Mouse (Mus musculus): ENCODE data around the gene Ints13. TPM values are rescaled to one million over a fixed set of nuclear protein-coding genes. Genes with fewer than 3 reads are reported as not detected.

Ints13 gene
- total RNA-seq, 1 experiment from 2014 or later, result 135 TPM

DNA sequence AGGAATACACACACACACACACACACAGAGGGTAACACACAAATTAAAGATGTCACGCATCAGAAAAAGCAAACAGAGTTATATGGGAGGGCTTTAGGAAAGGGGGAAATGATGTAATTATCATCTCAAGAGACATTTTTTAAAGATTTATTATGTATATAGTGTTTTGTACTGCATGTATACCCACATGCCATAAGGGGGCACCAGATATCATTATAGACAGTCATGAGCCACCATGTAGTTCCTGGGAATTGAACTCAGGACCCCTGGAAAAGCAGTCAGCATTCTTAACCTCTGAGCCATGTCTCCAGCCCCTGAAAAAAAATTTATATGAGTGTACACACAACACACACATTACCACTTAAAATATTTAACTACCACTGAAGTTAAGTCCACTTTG lies 33.0 kb downstream of the Ints13 start:
- ATAC-seq (replicated peaks; ENCODE audit: low read depth, poor library complexity, severe bottlenecking), result peak; percentile 52; the same call in 1 of the 2 replicates

DNA sequence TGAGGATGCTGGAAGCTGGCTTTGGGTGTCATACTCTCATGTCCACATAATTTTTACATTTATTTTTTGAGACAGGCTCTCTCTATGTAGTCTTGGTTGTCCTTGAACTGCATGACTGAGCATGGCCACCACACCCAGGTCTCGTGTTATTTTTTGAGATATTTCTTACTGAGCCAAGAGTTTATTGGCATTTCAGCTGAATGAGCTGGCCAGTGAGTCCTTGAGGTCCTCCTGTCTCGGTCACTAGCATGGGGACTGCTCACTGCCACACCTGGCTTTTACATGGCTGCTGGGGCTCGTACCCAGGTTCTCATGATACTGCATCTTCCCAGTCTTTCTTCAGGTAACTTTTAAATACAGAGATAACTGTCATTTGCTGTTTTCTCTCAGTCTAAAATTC lies 37.2 kb downstream of the Ints13 start:
- ATAC-seq (replicated peaks; ENCODE audit: low read depth, poor library complexity, severe bottlenecking), result no peak

DNA sequence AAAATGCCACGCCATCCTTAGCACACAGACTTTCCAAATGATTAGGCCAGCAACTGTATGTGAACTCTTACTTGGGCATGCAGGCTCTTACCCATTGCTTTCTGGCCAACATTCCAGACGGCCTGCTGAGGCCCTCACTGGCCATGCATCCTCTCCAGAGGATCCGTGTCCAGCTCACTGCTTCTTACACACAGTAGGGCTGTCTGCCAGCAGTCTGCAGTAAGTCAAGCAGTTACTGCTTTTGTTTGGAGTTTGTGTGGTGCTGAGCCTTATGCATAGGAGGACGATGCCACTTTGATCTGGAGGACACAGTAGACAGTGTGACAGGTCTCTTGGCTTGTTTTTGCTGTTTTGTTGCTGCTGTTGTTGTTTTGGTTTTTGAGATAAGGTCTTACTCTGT lies 39.0 kb downstream of the Ints13 start:
- no peak for ATAC-seq (replicated peaks; ENCODE audit: low read depth, poor library complexity, severe bottlenecking)

DNA sequence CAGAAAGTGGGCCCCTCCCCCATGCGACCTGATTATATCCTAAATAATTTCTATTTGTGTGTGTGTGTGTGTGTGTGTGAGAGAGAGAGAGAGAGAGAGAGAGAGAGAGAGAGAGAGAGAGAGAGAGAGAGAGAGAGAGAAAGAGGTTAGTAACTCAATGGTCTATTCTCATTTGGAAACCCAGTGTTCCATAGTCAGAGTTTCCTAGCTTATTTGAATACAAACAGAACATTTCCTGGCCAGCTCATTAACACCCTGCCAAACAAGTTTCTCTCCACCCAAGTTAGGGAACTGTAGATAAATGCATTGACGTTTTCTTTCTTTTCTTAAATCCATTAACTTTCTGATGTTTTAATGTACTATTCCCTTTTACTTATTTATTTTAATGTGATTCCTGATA lies 39.6 kb downstream of the Ints13 start:
- ATAC-seq (replicated peaks; ENCODE audit: low read depth, poor library complexity, severe bottlenecking), result no peak

DNA sequence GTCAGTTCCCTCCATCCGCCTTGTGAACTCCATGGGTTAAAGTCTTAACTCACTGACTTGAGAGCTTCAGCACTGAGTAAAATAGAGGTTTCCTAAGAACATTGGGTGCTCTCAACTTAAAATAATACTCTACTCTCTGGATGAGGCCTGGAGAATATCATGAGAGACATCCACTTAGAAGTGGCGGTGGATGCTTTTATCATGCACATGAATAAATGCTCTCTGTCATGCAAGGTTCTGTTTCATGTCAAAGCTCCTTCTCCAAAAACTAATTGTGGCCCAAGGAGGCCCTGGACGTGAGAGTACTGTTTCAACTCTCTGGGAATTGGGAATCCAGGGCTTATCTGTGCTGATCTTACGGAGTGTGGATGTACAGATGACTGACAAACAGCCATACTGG lies 40.5 kb downstream of the Ints13 start:
- no peak for ATAC-seq (replicated peaks; ENCODE audit: low read depth, poor library complexity, severe bottlenecking)

DNA sequence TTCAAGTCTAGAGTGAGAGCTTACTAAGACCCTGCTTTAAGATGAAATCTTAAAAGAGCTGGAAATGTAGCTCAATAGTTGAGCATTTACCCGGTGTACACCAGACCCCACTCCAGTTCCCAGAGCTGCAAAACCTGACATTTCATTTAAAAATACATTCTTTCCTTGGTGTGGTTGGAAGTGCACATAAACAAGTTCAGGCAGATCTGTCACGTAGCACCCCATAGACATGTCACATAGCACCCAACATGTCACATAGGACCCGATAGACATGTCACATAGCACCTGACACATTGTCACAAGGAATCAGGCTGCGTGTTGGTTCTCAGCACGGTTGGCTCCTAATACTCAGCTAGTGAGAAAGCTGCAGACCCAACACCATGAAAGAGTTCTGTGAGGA lies 42.1 kb downstream of the Ints13 start:
- ATAC-seq (replicated peaks; ENCODE audit: low read depth, poor library complexity, severe bottlenecking), result no peak

DNA sequence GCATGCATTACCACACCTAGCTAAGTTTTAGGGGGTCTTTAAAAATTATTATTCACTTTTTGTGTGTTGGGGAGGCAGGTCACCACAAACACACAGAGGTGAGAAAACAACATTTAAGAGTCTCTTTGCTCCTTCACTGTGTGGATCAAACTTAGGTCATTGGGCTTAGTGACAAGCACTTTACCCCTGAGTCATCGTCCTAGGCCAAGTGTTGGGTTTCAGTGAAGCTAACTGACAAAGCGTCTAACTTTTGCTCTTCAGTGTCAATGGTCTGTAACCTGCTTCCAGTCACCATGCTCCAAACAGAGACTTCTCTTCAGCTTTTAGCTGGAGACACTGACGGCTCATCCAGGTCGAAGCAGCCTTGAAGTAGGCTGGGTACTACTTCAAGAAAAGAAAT lies 44.5 kb downstream of the Ints13 start:
- no peak for ATAC-seq (replicated peaks; ENCODE audit: low read depth, poor library complexity, severe bottlenecking)

DNA sequence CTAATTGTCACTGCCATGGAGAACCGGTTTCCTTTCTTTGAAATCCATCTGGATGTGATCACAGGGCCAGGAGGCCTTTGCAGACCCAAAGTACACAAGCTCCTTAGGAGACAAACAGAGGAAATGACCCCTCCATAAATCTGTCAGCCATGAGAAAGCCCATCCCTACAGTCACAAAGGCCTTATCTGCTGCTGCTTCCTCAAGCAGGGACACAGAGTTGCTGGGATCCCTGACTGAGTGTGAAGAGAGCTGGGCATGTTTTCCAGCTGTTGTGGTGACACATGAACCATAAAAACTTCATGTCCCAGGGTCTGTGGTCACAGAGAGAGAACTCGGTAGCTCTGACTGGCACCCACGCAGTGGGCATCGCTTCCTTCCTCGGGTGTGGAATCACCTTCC lies 46.9 kb downstream of the Ints13 start:
- ATAC-seq (replicated peaks; ENCODE audit: low read depth, poor library complexity, severe bottlenecking), result peak; percentile 58

DNA sequence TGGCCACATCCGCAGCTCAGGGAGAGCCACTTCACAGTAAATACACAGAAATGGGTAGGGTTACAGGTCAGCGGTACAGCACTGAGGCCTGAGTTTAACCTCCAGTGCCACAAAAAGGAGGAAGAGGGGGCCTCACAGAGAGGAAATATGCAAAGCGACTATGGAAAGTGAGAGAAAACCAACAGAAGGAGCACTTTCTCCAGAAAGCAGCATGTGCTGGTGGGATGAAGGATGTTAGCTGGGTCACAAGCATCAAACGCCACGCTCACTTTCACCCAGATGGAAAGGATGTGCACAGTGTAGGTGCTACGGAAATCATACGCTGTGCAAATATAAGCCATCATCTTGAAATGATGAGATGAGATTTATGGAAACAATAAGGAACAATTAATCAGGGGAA lies 47.3 kb downstream of the Ints13 start:
- no peak for ATAC-seq (replicated peaks; ENCODE audit: low read depth, poor library complexity, severe bottlenecking)

DNA sequence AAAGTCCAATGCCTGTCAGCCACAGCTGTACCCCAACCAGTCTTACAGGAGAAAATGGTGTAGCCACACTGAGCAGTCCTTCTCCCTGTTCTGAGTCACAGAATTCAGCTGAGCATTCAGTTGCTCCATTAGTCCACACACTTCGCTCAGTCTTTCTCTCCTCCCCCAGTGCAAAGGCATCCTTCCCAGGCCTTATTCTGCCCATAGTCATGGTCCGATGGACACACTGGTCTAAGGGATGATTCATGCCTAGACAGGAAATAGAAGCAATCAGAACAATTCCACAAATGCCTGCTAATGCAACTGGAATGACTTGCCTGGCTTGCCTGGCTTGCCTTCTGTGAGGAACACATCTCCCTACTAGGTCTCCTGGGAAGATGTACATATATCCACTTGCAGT lies 50.1 kb downstream of the Ints13 start:
- no peak for ATAC-seq (replicated peaks; ENCODE audit: low read depth, poor library complexity, severe bottlenecking)

DNA sequence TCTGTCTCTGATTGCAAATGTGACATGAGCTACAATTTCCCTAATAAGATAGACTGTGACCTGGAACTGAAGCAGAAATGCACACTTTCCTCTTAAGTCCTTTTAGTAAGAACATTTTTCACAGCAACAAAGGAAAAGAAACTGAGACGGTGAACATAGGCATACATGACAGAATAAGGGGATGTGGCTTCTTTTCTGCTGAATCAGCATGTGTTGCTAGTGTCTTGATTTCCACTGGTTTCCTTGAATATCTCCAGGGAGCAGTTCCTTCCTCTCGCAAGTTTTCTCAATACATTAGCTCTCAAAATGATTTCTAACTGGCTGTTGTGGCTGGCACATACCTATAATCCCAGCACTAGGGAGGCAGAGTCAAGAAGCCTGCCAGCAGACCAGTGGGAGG lies 52.1 kb downstream of the Ints13 start:
- no peak for ATAC-seq (replicated peaks; ENCODE audit: low read depth, poor library complexity, severe bottlenecking)

DNA sequence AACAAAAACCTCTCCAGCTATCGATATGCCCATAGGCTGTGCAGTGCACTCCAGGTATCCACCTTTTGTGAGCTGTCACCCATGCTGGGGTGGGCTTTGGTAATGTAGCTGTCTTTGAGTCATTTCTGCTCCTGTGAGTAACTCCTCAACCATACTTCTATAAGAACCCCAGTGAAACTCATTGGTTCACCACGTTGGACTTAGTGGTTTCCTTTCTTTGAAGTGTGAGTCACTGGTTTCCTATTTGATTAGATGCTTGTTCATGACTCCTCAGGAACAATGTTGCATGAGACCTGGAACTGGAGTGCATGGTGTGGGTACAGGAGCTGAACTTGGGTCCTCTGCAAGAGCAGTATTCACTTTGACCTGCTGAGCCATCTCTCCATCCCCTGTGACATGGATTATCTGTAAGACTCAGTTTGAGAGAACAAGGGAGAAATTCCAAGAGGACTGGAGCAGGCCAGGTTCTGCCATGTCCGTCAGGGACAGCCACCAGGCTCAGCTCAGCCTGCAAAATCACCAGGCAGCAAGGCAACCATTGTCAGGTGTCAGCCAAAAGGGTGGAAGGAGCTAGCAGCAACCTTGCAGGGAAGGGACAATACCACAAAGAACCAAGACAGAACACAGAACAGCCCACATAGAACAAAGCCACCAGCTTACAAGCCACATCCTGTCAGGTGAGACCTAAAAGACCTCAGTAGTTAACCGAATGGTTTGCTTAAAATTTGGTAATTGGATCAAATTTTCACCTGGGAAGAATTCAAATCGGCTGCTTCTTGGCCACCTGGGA lies 56.0 kb downstream of the Ints13 start:
- peak; percentile 66; the same call in 1 of the 2 replicates for ATAC-seq (replicated peaks; ENCODE audit: low read depth, poor library complexity, severe bottlenecking)

DNA sequence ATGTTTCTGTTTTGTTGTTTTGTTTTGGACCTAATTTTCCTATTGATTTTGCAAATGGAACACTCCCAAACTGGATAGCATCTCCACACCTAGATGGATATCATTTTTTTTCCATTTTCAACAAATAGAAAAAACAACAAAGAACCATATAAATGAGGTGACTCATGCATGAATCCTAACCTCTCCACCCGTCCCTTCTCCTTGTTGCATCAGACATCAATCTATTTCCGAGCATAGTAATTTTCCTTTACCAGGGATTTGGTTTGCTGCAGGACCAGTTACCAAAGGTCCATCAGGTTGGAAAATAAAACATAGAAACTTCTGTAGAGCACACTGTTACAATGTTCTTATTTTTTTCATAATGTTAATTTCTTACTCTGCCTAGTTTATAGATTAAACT lies 58.6 kb downstream of the Ints13 start:
- no peak for ATAC-seq (replicated peaks; ENCODE audit: low read depth, poor library complexity, severe bottlenecking)

DNA sequence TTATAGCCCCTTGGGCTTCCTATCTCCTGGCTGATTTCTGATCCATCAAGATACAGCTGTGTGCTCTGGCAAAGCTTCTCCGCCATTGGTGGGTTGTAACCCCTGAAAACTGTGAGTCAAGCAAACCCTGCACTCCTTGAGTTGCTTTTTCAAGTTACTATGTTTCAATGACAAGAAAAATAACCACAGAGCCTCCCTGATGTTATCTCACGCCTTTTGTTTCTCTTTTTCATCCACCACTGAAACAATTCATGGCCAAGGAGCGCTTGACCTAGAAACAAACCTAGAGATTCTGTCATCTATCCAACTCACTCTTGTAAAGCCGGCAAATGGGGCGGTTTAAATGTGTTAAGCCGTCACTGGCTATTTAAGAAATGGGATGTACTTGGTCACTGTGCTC lies 61.7 kb downstream of the Ints13 start:
- ATAC-seq (replicated peaks; ENCODE audit: low read depth, poor library complexity, severe bottlenecking), result peak; percentile 22

DNA sequence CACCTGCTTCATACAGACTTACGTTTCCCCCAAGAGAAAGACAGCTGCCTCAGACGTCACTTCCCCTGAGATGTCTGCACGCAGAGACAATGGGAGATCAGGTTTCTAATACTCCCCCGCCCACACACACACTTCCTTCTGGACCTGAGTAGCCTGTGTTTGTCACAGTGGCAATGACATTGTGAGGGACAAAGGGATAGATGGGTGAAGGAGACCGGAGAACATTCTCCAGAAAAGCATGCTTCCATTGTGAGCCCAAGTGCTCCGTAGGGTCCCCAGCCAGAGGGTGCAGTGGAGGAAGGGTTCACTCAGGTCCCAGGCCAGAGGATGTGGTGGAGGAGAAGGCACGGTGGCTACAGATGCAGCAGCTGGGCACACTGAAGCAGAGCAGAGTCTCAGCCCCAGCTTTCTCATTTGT lies 63.1 kb downstream of the Ints13 start:
- ATAC-seq (replicated peaks; ENCODE audit: low read depth, poor library complexity, severe bottlenecking), result no peak; the same call in 1 of the 2 replicates

DNA sequence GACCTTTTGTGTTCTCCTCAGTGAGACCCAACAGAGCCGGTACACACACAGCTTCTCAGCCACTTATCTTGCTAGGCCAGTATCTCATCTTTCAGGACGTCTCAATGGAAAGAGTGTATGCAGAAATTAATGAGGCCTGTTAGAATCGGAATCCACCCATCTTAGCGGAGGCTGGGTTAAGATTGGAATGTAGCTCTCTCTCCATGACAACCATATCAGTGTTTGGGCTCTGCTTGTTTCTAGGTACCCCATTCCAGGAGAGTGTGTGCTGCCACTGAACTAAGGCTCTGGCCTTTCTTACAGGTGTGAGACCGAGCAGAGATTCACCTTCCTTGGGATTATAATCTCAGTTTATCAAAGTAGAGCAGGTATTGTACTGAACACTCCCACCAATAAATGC lies 63.7 kb downstream of the Ints13 start:
- ATAC-seq (replicated peaks; ENCODE audit: low read depth, poor library complexity, severe bottlenecking), result no peak

DNA sequence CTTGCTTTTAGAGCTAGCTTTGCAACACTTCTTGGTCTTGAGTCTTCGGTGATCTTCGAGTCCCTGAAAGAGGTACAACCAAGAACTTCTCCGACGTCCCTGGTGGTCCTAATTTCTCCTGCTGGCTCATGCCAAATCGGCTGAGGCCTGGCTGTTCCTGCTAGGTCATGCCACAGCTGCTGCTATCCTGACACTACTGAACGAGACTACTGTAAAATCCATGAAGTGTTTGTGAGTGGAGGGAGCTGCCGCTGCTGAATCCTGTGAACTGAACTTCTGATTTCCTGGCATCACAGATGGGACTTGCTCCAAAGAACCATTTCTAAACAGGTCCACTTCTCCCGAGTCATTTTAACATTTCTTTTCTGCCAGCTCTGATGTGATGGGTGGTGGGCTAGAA lies 64.3 kb downstream of the Ints13 start:
- ATAC-seq (replicated peaks; ENCODE audit: low read depth, poor library complexity, severe bottlenecking), result no peak

DNA sequence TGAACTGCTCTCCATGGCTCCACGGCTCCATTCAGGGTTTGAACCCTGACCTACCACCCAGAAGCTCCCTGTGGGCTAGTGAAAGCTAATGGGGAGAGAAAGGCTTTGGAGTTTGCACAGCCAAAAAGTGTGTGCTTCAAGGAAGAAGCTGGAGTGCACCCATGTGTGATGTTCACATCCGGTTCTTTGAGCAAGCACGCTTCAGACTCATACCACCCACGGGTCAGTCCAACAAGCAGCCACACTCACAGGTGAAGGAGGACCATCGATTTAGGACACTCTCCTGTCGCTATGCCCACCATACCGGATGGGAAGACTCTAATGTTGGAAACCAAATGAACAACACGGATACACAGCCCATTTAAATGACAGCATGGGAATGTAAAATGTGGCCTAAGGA lies 66.1 kb downstream of the Ints13 start:
- no peak for ATAC-seq (replicated peaks; ENCODE audit: low read depth, poor library complexity, severe bottlenecking)

DNA sequence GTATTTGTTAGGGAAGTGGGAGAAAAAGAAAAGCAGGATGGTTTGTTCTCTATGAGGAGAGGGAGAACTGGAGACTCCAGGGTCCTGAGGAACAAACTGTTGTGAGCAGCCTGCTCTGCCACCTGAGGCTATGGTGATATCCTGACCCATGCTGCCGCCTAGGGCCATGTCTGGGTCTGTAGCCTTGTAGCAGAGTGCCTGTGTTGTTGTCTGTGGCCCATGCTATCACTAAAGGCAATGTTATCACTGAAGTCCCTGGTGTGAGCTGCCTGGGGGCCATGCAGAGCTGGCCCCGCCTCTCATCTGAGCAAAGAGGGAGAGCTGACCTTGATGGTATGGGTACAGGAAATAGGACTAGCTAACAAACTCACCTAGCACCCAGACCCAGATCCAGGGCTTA lies 67.7 kb downstream of the Ints13 start:
- ATAC-seq (replicated peaks; ENCODE audit: low read depth, poor library complexity, severe bottlenecking), result no peak

DNA sequence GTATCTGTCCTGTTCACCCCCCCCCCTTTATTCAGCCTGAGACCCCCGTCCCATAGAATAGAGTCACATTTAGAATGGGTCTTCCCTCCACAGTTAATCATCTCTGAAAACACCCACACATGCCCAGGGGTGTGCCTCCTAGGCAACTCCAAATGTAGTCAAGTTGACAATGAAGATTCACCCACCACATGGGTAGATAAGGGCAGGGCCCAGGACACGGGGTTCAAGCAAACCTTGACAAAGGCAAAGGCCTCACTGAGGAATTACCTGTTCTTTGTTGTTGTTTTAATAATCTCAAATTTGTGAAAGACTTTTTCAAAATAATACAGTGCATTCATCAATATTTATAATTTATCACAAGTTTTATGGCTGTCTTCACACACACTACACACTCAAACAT lies 73.2 kb downstream of the Ints13 start:
- no peak for ATAC-seq (replicated peaks; ENCODE audit: low read depth, poor library complexity, severe bottlenecking)

DNA sequence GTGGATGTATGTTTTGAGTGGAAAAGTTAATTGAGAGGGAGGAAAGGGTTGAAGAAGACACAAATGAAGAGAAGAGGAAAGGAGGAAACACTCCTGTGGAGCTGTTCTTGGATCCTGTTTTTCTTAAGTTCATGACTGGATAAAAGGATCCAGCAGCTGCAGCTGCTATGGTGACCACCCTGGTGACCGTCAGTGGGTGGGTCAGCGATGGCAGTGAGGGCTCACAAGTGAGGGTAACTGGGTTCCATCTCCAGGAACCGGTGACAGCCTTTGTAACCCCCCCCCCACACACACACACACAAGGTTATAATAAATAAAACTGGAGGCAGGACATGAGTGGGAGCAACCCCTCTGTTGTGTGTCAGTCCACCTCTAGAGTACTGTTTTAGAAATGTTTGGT lies 74.8 kb downstream of the Ints13 start:
- ATAC-seq (replicated peaks; ENCODE audit: low read depth, poor library complexity, severe bottlenecking), result no peak
